Mouse (Mus musculus) MEL (cell line): Measurements from ENCODE around the gene Pak7. TPM values are rescaled to one million over a fixed set of nuclear protein-coding genes. Genes with fewer than 3 reads are reported as not detected.

ENCODE experiments used
- DNase-seq: peaks from one replicate; pipeline ENCODE4 v3.0.0; 2011; ENCODE audit warnings: low read depth, low spot score
- H3K27ac ChIP-seq: 2 replicates; pipeline ENCODE4 v1.5.1; 2012; ENCODE audit warnings: low read depth, mild to moderate bottlenecking, control low read depth, low read length, moderate library complexity; ENCODE audit not compliant: control insufficient read depth
- H3K27me3 ChIP-seq, 2 experiments: fragments of 150-350 bp in 1 of 2; sonication (generic) in 1 of 2; 2 replicates each; pipeline ENCODE4 v1.6.1; 2012; ENCODE audit warnings: low read length in 2 of 2, mild to moderate bottlenecking in 2 of 2, improper control_type of control experiment in 1 of 2, moderate library complexity in 1 of 2; ENCODE audit not compliant: insufficient read depth in 2 of 2, control insufficient read depth in 1 of 2
- H3K36me3 ChIP-seq, 2 experiments: 2 replicates each; pipeline ENCODE4 v1.6.1; 2012 to 2014; ENCODE audit warnings: low read length in 2 of 2, improper control_type of control experiment in 1 of 2, inconsistent platforms in 1 of 2, mild to moderate bottlenecking in 1 of 2; ENCODE audit not compliant: insufficient read depth in 2 of 2, control insufficient read depth in 1 of 2
- H3K4me1 ChIP-seq, 2 experiments: fragments of 150-350 bp in 1 of 2; sonication (generic) in 1 of 2; 2 replicates each; pipeline ENCODE4 v1.6.1; 2012; ENCODE audit warnings: low read length in 2 of 2, improper control_type of control experiment in 1 of 2, mild to moderate bottlenecking in 1 of 2; ENCODE audit not compliant: insufficient read depth in 2 of 2, control insufficient read depth in 1 of 2
- H3K4me3 ChIP-seq, 2 experiments: fragments of 150-350 bp in 1 of 2; sonication (generic) in 1 of 2; 2 replicates each; pipeline ENCODE4 v1.5.1; 2012; ENCODE audit warnings: low read depth in 2 of 2, low read length in 2 of 2, mild to moderate bottlenecking in 2 of 2, moderate library complexity in 2 of 2, control low read depth in 1 of 2, improper control_type of control experiment in 1 of 2; ENCODE audit not compliant: control insufficient read depth in 1 of 2, insufficient read depth in 1 of 2
- H3K79me2 ChIP-seq: 2 replicates; pipeline ENCODE4 v1.6.1; 2012; ENCODE audit warnings: mild to moderate bottlenecking, low read length, moderate library complexity; ENCODE audit not compliant: control insufficient read depth, poor library complexity, insufficient read depth
- H3K9ac ChIP-seq: 2 replicates; pipeline ENCODE4 v1.6.1; 2012; ENCODE audit warnings: low read depth, mild to moderate bottlenecking, control low read depth, low read length, moderate library complexity; ENCODE audit not compliant: control insufficient read depth, poor library complexity, severe bottlenecking
- H3K9me3 ChIP-seq: fragments of 150-350 bp; sonication (generic); replicated peaks from 2 replicates; pipeline ENCODE4 v1.6.1; 2012; ENCODE audit warnings: mild to moderate bottlenecking, low read length, improper control_type of control experiment, moderate library complexity; ENCODE audit not compliant: insufficient read depth
- BHLHE40 ChIP-seq: IDR thresholded peaks from 2 replicates; pipeline ENCODE4 v1.6.1; 2012; ENCODE audit warnings: low read depth, mild to moderate bottlenecking, inconsistent platforms, low read length, improper control_type of control experiment, borderline replicate concordance
- CHD1 ChIP-seq: IDR thresholded peaks from 2 replicates; pipeline ENCODE4 v1.6.1; 2012; ENCODE audit warnings: low read depth, mild to moderate bottlenecking, inconsistent platforms, low read length, improper control_type of control experiment
- CTCF ChIP-seq, 3 experiments: IDR thresholded peaks in 2 of 3; conservative IDR thresholded peaks in 1 of 3; 2 replicates each; pipeline ENCODE4 v1.5.1; 2011 to 2012; ENCODE audit warnings: low read length in 3 of 3, low read depth in 2 of 3, mild to moderate bottlenecking in 2 of 3, improper control_type of control experiment in 1 of 3, inconsistent platforms in 1 of 3, mixed read lengths in 1 of 3, moderate library complexity in 1 of 3; ENCODE audit not compliant: control insufficient read depth in 1 of 3, insufficient read depth in 1 of 3, poor library complexity in 1 of 3, severe bottlenecking in 1 of 3
- E2F4 ChIP-seq: IDR thresholded peaks from 2 replicates; pipeline ENCODE4 v1.6.1; 2011; ENCODE audit warnings: low read depth, low read length, improper control_type of control experiment, borderline replicate concordance
- ETS1 ChIP-seq: IDR thresholded peaks from 2 replicates; pipeline ENCODE4 v1.6.1; 2012; ENCODE audit warnings: low read depth, mild to moderate bottlenecking, inconsistent platforms, low read length, improper control_type of control experiment, moderate library complexity
- GABPA ChIP-seq: IDR thresholded peaks from 2 replicates; pipeline ENCODE4 v1.6.1; 2012; ENCODE audit warnings: low read depth, mild to moderate bottlenecking, inconsistent platforms, low read length, improper control_type of control experiment, moderate library complexity
- HCFC1 ChIP-seq: IDR thresholded peaks from 2 replicates; pipeline ENCODE4 v1.6.1; 2012; ENCODE audit warnings: low read depth, mild to moderate bottlenecking, inconsistent platforms, low read length, improper control_type of control experiment, moderate library complexity
- JUND ChIP-seq: IDR thresholded peaks from 2 replicates; pipeline ENCODE4 v1.6.1; 2011; ENCODE audit warnings: low read depth, mild to moderate bottlenecking, improper control_type of control experiment, low read length
- KAT2A ChIP-seq: conservative IDR thresholded peaks from 2 replicates; pipeline ENCODE4 v1.6.1; 2012; ENCODE audit warnings: low read depth, low read length, improper control_type of control experiment, inconsistent platforms
- MAFK ChIP-seq: IDR thresholded peaks from 2 replicates; pipeline ENCODE4 v1.6.1; 2011; ENCODE audit warnings: low read depth, mild to moderate bottlenecking, low read length, improper control_type of control experiment, borderline replicate concordance
- MAZ ChIP-seq: IDR thresholded peaks from 2 replicates; pipeline ENCODE4 v1.6.1; 2012; ENCODE audit warnings: low read depth, mild to moderate bottlenecking, inconsistent platforms, low read length, improper control_type of control experiment
- MXI1 ChIP-seq: IDR thresholded peaks from 2 replicates; pipeline ENCODE4 v1.6.1; 2011; ENCODE audit warnings: mild to moderate bottlenecking, low read depth, low read length, improper control_type of control experiment
- NELFE ChIP-seq: IDR thresholded peaks from 2 replicates; pipeline ENCODE4 v1.6.1; 2011; ENCODE audit warnings: low read depth, low read length, improper control_type of control experiment
- POLR2A ChIP-seq, 2 experiments: IDR thresholded peaks; 2 replicates each; pipeline ENCODE4 v1.6.1; 2011 to 2012; ENCODE audit warnings: low read length in 2 of 2, mild to moderate bottlenecking in 2 of 2, control low read depth in 1 of 2, improper control_type of control experiment in 1 of 2, low read depth in 1 of 2, moderate library complexity in 1 of 2; ENCODE audit not compliant: control insufficient read depth in 1 of 2, insufficient read depth in 1 of 2, poor library complexity in 1 of 2
- RAD21 ChIP-seq: IDR thresholded peaks from 2 replicates; pipeline ENCODE4 v1.6.1; 2011; ENCODE audit warnings: mild to moderate bottlenecking, low read depth, low read length, improper control_type of control experiment
- RCOR1 ChIP-seq: IDR thresholded peaks from 2 replicates; pipeline ENCODE4 v1.6.1; 2012; ENCODE audit warnings: low read depth, mild to moderate bottlenecking, inconsistent platforms, low read length, improper control_type of control experiment
- SMC3 ChIP-seq: IDR thresholded peaks from 2 replicates; pipeline ENCODE4 v1.6.1; 2011; ENCODE audit warnings: low read depth, low read length, improper control_type of control experiment
- TAL1 ChIP-seq: IDR thresholded peaks from 2 replicates; pipeline ENCODE4 v1.6.1; 2012; ENCODE audit warnings: mild to moderate bottlenecking, inconsistent platforms, low read length, moderate library complexity, mixed read lengths
- TBP ChIP-seq: IDR thresholded peaks from 2 replicates; pipeline ENCODE4 v1.8.0; 2011; ENCODE audit warnings: low read depth, low read length, improper control_type of control experiment
- TCF12 ChIP-seq: IDR thresholded peaks from 2 replicates; pipeline ENCODE4 v1.6.1; 2014; ENCODE audit warnings: low read depth, mild to moderate bottlenecking, inconsistent platforms, low read length, improper control_type of control experiment, moderate library complexity
- UBTF ChIP-seq: IDR thresholded peaks from 2 replicates; pipeline ENCODE4 v1.6.1; 2012; ENCODE audit warnings: low read depth, mild to moderate bottlenecking, inconsistent platforms, low read length, improper control_type of control experiment, moderate library complexity, borderline replicate concordance; ENCODE audit not compliant: insufficient read depth
- USF1 ChIP-seq: IDR thresholded peaks from 2 replicates; pipeline ENCODE4 v1.6.1; 2014; ENCODE audit warnings: low read depth, mild to moderate bottlenecking, inconsistent platforms, low read length, improper control_type of control experiment, moderate library complexity
- USF2 ChIP-seq, 2 experiments: IDR thresholded peaks; 2 replicates each; pipeline ENCODE4 v1.6.1; 2011 to 2012; ENCODE audit warnings: improper control_type of control experiment in 2 of 2, low read length in 2 of 2, borderline replicate concordance in 1 of 2, inconsistent platforms in 1 of 2, low read depth in 1 of 2, mild to moderate bottlenecking in 1 of 2; ENCODE audit not compliant: insufficient read depth in 1 of 2
- ZC3H11A ChIP-seq: IDR thresholded peaks from 2 replicates; pipeline ENCODE4 v1.6.1; 2012; ENCODE audit warnings: low read depth, mild to moderate bottlenecking, inconsistent platforms, low read length, improper control_type of control experiment
- ZKSCAN1 ChIP-seq: IDR thresholded peaks from 2 replicates; pipeline ENCODE4 v1.6.1; 2012; ENCODE audit warnings: low read depth, mild to moderate bottlenecking, inconsistent platforms, low read length, improper control_type of control experiment, moderate library complexity
- ZNF384 ChIP-seq: IDR thresholded peaks from 2 replicates; pipeline ENCODE4 v1.6.1; 2012; ENCODE audit warnings: low read depth, mild to moderate bottlenecking, inconsistent platforms, low read length, improper control_type of control experiment
- polyA plus RNA-seq, 2 experiments: library from polyadenylated mRNA; stranded (reverse) in 1 of 2; unstranded in 1 of 2; fragments of >175 nt in 1 of 2; fragments of >200 nt in 1 of 2; gene quantifications; 2 replicates each; pipeline versions ENCODE4 v1.2.1 to v1.2.4; 2012; ENCODE audit warnings: low replicate concordance in 2 of 2, low read depth in 1 of 2; ENCODE audit not compliant: insufficient read length in 2 of 2, insufficient read depth in 1 of 2, missing spikeins in 1 of 2
- total RNA-seq: library from RNA; depleted of rRNA; stranded (reverse); fragments of 300-350 nt; gene quantifications from 2 replicates; pipeline ENCODE4 v1.2.3, GENCODE M21; 2012; rRNA removed

The Pak7 gene
- total RNA-seq (not detected in 2 replicates), polyA plus RNA-seq (not detected)

GRCm38 (mm10) chr2:136387181-136388131 lies at the start of gene Pak7:
Pak7 (minus strand) TSS chr2:136387967.
- no peaks in the 10 kb centered on the region for H3K27me3 ChIP-seq
- no peaks in the 10 kb centered on the region for H3K9me3 ChIP-seq
- no peaks in the 10 kb centered on the region for H3K36me3 ChIP-seq
- H3K4me3 ChIP-seq: no peak within 1 kb of the TSS
- H3K4me1 ChIP-seq: no peaks in the 10 kb centered on the region
- no peak within 1 kb of the TSS for H3K9ac ChIP-seq
- H3K79me2 ChIP-seq: no peaks in the 10 kb centered on the region
- TF ChIP-seq CTCF (IDR thresholded peaks at IDR 0.05 in 2 of 3, conservative IDR thresholded peaks at IDR 0.05 in 1 of 3; ENCODE audit: control insufficient read depth in 1 of 3, insufficient read depth in 1 of 3, low read depth in 2 of 3, low read length in 3 of 3, poor library complexity in 1 of 3, severe bottlenecking in 1 of 3) (no peak), USF2 (IDR thresholded peaks at IDR 0.05; ENCODE audit: borderline replicate concordance in 1 of 2, insufficient read depth in 1 of 2, low read depth in 1 of 2, low read length in 2 of 2) (no peak), NELFE (no peak), ZNF384 (no peak), TBP (no peak), RAD21 (no peak), MXI1 (no peak), KAT2A (no peak), TCF12 (no peak), BHLHE40 (no peak), TAL1 (no peak), JUND (no peak), POLR2A (IDR thresholded peaks at IDR 0.05; ENCODE audit: control insufficient read depth in 1 of 2, insufficient read depth in 1 of 2, low read depth in 1 of 2, low read length in 2 of 2, poor library complexity in 1 of 2) (no peak)
- TF ChIP-seq, all 39 proteins: peak for 0
- no peak for DNase-seq
- H3K27ac ChIP-seq: no peak within 1 kb of the TSS

DNA sequence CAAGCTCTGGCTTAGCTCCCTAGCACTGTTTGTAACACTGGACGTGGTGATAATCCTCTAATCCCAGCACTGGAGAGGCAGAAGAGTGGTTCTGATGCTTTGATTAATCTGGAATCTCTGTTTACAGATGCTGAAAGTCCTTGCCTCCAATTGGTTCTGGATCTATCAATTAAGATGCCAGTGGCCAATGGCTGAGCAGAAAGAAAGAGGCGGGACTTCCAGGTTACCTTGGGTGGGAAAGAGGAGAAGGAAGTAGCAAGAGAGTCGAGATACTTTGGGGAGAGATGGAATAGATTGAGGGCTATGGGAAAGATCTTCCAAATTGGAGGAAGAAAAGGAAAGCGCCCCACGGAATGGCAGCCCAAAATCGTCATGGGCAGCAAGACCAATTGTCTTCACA lies 37.8 kb upstream of the Pak7 start:
- H3K79me2 ChIP-seq: no peaks in the 10 kb centered on the region
- H3K27ac ChIP-seq: no peak overlapping the region
- no peak overlapping the region for H3K4me3 ChIP-seq
- no peak overlapping the region for H3K9ac ChIP-seq
- TF ChIP-seq GABPA (no peak), RCOR1 (no peak), ETS1 (no peak), TAL1 (no peak), E2F4 (no peak), SMC3 (no peak), ZNF384 (no peak), HCFC1 (no peak), MAZ (no peak), USF1 (no peak), BHLHE40 (no peak), MAFK (no peak), ZC3H11A (no peak), TCF12 (no peak), ZKSCAN1 (no peak), UBTF (no peak), CHD1 (no peak)
- H3K36me3 ChIP-seq: no peaks in the 10 kb centered on the region
- no peaks in the 10 kb centered on the region for H3K27me3 ChIP-seq
- no peaks in the 10 kb centered on the region for H3K9me3 ChIP-seq
- H3K4me1 ChIP-seq: no peaks in the 10 kb centered on the region
- DNase-seq: no peak
